Mouse (Mus musculus): ENCODE results near the gene Ano10.

The Ano10 gene

GRCm38 (mm10) chr9:122126790-122127189 is 167.4 kb downstream of the Ano10 start:
- no peak for DNase-seq (ENCODE audit: low read depth, low spot score)
